Mouse (Mus musculus): ENCODE results near the gene Boc. TPM values are rescaled to one million over a fixed set of nuclear protein-coding genes. Genes with fewer than 3 reads are reported as not detected.

The Boc gene
- total RNA-seq, 1 experiment from 2014 or later: not detected

- ATAC-seq (replicated peaks; ENCODE audit: insufficient number of reproducible peaks, low FRiP score, low TSS enrichment, poor library complexity, severe bottlenecking): no peak
Measured at GRCm38 (mm10) chr16:44555791-44556709, 2.6 kb downstream of the Boc start.

DNA sequence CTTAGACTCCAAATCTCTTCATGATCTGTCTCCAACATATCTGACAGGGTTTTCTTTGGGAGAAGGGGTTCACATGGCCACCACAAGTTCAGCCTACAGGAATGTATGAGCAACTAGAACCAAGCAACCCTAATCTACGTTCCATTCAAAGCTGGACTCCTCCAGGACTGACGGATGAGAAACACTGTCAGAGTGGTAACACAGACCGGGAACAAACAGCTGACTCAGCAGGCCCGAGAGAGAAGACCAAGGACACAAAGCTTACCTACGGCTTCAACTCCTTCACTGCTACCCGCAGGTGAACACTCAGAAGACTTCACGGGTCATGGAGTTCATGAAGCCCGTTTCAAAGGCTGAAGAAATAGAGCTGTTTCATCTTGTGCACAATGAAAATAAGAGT is 4.8 kb downstream of the Boc start:
- ATAC-seq (replicated peaks; ENCODE audit: insufficient number of reproducible peaks, low FRiP score, low TSS enrichment, poor library complexity, severe bottlenecking): no peak

DNA sequence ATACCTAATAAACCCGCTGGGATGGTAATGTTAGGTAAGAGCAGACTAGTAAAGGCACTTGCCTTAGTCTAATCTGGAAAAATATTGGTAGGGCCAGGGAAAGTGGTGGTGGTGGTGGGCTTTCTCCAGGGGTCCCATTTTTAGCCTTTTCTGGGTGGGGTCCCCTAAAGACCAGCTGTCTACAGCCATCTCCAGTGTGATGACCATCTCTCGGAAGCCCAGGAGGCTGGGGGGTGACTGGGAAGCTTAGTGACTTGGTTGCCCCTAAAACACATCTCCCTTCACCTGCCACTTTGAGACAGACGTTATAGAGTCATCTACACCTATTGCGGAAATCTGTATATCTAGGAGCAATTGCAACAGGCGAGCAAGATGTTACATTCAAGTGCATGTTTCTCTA is 6.0 kb downstream of the Boc start:
- ATAC-seq (replicated peaks; ENCODE audit: insufficient number of reproducible peaks, low FRiP score, low TSS enrichment, poor library complexity, severe bottlenecking): no peak

GRCm38 (mm10) chr16:44552036-44552435 is 6.7 kb downstream of the Boc start:
- no peak for ATAC-seq (replicated peaks; ENCODE audit: insufficient number of reproducible peaks, low FRiP score, low TSS enrichment, poor library complexity, severe bottlenecking)

DNA sequence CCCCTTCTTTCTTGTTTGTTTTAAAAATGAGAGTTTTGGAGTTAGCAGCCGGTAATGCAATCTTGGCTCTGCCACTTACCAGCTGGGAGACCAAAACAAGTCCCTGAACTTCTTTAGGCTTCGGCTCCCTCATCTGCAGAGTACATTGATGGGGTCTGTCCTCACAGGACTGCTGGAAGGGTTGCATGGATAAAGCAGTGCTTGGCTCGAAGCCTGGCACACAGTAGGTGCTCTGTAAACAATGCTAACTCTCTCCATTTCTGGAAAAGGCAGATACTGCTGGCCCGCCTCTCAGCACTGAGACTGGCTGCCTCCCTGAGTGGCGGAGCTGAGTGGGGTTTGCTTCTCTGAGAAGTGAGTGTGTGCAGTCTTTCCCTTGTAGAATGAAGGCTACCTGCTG is 7.2 kb downstream of the Boc start:
- ATAC-seq (replicated peaks; ENCODE audit: insufficient number of reproducible peaks, low FRiP score, low TSS enrichment, poor library complexity, severe bottlenecking): no peak

DNA sequence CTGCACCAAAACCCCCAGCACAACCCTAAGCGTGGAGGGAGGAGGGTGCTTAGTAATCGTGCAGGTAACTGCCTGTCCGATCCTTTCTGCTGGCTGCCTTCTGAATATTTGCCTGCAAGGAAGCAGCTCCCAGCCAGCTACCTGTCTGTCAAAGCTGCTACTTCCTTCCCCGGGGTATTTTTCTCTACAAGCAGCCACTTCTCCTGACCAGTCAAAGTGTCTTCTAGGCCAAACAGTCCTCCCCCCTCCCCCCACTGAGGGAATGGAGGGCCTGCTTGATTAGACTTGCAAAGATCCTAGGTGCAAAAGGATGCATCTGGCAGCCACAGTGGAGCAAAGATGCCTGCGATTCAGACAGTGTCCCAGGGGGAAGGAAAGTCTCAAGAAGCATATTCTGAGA is 7.9 kb downstream of the Boc start:
- ATAC-seq (replicated peaks; ENCODE audit: insufficient number of reproducible peaks, low FRiP score, low TSS enrichment, poor library complexity, severe bottlenecking): no peak

DNA sequence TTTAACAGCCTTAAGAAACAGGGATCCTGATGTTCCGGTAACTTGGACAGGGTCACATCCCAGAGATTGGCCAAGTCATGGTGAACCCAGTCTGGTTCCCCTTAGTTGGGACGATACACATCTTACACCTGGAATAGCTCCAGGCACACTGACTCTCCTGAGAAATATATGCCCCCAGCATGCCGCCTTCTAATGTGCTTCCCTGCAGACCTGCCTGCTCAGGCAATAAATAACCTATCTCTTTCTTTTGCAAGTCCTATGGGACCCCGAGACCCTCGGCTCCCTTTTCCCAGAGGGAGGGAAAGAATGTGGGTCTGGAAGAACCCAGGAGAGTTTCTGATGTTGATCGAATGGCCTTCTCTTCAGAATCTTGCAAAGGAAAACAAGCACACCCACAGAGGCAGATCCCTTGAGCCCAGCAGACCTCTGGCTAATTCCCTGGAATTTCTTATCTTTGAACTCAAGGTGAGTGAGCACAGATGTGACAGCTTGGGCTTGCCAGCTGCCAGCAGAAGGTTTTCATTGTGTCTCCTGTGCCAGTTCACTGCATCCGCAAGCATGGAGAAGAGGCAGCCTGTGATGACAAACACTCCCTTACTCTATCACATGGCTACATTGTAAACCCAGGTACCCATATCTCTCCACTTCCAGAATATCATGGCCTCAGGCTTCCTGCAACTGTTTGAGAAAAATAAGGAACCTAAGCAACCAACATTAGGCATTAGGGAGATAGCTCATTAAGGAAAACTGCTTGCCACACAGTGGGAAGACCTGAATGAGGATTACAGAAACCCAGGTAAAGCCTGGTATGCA is 8.6 kb downstream of the Boc start:
- no peak for ATAC-seq (replicated peaks; ENCODE audit: insufficient number of reproducible peaks, low FRiP score, low TSS enrichment, poor library complexity, severe bottlenecking)

DNA sequence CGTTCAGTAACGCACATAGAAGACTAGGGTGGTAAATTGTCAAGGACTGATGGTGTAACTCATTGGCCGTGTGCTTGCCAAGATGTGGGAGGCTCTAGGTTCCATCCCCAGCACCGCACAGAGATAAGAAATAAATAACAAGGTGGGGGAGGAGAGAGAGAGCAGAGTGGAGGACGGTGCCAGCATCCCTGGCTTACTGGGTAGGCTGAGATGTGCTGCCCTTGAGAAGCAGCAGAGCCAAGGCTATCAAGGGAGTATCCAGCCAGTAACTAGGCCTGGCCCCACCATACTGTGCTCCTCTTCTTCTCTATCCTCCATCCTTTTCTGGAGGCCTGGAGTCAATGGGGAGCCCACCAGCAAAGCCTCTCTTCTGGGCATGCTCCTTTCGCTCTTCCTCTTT is 9.3 kb downstream of the Boc start:
- ATAC-seq (replicated peaks; ENCODE audit: insufficient number of reproducible peaks, low FRiP score, low TSS enrichment, poor library complexity, severe bottlenecking): no peak

DNA sequence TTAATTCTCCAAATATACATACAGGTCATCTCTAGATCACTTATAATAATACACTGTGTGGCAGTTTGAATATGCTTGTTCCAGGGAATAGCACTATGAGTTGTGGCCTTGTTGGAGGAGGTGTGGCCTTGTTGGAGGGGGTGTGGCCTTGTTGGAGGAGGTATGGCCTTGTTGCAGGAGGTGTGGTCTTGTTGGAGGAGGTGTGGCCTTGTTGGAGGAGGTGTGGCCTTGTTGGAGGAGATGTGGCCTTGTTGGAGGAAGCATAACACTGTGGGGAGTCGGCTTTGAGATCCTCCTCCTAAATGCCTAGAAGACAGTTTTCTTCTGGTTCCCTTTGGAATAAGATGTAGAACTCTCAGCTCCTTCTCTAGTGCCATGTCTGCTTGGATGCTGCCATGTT is 10.7 kb downstream of the Boc start:
- ATAC-seq (replicated peaks; ENCODE audit: insufficient number of reproducible peaks, low FRiP score, low TSS enrichment, poor library complexity, severe bottlenecking): no peak

GRCm38 (mm10) chr16:44546831-44547230 is 11.9 kb downstream of the Boc start:
- ATAC-seq (replicated peaks; ENCODE audit: insufficient number of reproducible peaks, low FRiP score, low TSS enrichment, poor library complexity, severe bottlenecking): no peak

DNA sequence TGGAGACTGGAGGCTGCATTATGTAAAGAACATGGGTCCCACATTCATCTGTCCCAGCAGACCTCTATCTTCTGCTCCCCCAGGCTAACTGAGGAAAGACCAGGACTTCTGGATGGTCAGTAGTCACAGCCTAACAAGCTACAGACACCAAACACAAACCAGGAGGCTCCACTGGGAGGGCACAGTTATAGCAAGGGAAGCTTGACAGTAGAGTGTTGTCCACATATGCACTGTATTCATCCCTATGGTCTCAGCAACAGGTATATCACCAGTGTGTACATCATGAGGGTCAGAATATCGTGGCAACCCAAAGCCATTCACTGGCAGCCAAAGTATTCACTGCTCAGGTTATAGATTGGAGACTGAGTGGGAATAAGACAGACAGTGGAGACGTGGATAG is 12.8 kb downstream of the Boc start:
- no peak for ATAC-seq (replicated peaks; ENCODE audit: insufficient number of reproducible peaks, low FRiP score, low TSS enrichment, poor library complexity, severe bottlenecking)

DNA sequence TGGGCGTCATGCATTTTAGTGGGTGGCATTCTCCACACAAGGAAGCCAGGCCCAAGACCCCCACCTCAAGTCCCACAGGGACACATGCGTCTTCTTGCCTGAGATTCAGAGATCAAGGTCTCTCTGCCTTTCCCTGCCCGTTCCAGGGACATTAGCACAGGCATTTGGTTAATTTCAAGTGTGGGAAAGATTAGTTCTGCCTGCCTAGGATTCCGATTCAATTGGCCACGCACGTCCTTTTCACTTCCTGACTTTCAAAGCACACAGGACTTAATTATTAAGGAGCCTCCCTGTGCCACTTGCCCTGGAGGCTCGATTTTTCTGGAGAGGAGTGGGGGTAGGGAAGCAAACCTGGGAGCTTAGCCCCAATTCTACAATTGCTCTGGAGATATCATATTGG is 13.5 kb downstream of the Boc start:
- ATAC-seq (replicated peaks; ENCODE audit: insufficient number of reproducible peaks, low FRiP score, low TSS enrichment, poor library complexity, severe bottlenecking): no peak

DNA sequence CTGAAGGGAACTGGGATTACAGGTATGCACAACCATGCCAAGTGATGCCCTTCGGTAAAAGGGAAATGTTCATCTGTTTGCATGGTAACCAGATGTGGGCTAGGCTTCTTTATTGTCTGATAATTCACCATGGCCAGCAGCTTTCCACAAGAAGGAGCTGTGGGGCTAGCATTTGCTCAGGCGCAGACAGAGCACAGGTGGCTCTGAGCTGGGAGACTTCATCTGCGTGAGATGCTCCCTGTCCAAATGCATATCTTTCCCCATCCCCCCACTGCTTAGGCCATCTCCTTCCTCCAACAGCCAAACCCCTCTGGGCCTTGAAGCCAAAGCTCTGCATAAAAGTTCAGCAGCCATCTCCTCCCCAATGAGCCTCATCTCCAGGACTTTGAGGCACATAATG is 15.6 kb downstream of the Boc start:
- ATAC-seq (replicated peaks; ENCODE audit: insufficient number of reproducible peaks, low FRiP score, low TSS enrichment, poor library complexity, severe bottlenecking): no peak

DNA sequence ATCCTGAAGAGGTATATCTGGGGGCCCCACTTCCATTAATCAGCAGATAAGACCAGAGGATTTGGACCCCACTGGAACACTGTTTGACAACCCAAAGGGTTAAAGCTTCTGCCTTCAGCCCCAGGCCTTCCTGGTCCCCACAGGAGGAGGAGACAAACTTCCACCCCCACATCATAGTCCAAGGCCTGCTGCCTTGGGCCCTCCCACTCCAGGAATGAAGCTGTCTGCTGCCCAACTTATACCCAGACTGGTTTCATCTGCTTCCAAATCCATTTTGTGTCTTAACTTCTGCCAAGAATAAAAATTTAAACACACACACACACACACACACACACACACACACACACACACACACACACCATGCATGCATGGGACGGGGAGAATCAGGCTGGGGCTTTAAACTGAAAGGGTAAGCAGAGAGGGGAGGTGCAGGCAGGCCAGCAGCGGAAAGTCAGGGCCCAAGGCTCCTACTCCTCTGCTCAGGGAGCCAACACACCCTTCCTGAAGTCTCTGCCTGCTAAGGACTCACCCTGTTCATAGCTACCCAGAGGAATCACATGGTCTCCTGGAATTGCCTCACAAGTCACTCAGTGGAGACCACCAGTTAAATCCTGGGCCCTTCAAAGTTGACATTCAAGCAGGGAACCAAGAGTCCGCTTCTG is 16.5 kb downstream of the Boc start:
- no peak for ATAC-seq (replicated peaks; ENCODE audit: insufficient number of reproducible peaks, low FRiP score, low TSS enrichment, poor library complexity, severe bottlenecking)

DNA sequence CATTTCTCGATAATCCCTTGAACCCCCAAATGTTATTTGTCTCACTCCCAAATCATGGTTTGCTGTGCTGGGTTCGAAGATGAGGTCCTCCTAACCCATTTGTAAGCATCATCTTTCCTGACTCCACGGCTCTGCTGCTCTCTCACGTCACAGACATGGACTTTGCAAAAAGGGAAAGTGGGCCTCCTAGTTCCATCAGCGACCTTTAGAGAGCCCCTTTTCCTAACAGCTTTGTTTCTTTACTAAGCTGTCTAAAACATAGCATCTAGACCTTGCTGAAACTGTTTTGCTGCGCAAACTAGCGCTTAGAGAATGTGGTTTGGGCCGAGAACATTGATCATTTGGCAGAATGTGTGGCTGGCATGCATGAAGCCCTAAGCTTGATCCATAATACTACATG is 19.1 kb downstream of the Boc start:
- no peak for ATAC-seq (replicated peaks; ENCODE audit: insufficient number of reproducible peaks, low FRiP score, low TSS enrichment, poor library complexity, severe bottlenecking)

GRCm38 (mm10) chr16:44538401-44539395 is 20.0 kb downstream of the Boc start:
- ATAC-seq (replicated peaks; ENCODE audit: insufficient number of reproducible peaks, low FRiP score, low TSS enrichment, poor library complexity, severe bottlenecking): no peak

GRCm38 (mm10) chr16:44534122-44534521 is 24.6 kb downstream of the Boc start:
- ATAC-seq (replicated peaks; ENCODE audit: insufficient number of reproducible peaks, low FRiP score, low TSS enrichment, poor library complexity, severe bottlenecking): no peak

DNA sequence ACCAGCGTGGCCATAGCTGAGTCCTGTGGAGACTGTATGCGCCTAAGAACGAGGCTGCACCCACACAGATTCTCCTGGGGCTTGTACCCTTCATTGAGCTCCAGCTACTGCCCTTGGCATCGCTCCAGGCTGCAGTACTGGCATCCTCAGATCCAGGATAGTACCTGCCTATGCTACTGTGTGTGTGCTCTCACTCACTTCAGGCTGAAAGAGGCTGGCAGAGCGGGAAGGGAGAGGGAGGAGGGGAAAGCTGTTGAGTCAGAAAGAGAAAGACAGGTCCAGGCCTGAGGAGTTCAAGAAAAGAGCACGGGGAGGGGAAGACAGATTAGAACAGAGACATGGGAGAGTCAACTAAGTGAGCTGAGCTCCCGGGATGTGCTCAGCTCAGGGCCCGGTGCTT is 25.2 kb downstream of the Boc start:
- ATAC-seq (replicated peaks; ENCODE audit: insufficient number of reproducible peaks, low FRiP score, low TSS enrichment, poor library complexity, severe bottlenecking): no peak

Data from monocyte, adult 5-6 weeks (primary cell).